In the genomic region with DNA sequence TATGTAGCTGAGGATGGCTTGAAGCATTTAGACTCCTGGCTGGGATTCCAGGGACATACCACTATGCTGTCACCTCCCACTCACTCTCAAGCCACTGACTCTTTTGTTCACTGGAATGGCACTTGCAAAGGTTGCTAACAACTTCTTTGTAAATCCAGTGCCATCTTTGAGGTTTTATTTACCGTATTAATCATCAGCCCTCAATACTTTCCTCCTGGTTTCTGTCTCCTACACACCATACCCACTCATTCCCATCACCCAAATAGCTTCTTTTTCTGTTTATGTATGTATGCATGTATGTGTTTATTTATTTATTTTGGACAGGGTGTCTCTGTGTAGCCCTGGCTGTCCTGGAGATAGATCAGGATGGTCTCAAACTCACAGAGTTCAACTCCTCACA, we compare ENCODE assay signal across 8 mouse cellular contexts. TPM values are rescaled to one million over a fixed set of nuclear protein-coding genes. Genes with fewer than 3 reads are reported as not detected.
A peak's percentile ranks its signal among the peaks of the same experiment; 100 is the strongest.
DNase-seq lines count a peak whose midpoint lies in the region; ATAC-seq and TF ChIP-seq lines count a peak whose summit lies in the region.

No protein-coding gene starts in this region.

- no peak overlapping the region for H3K4me2 ChIP-seq in forebrain, embryonic 16.5 days (ENCODE audit: low read length)
- peak overlapping the region; percentile 52; the same call in 1 of the 2 replicates for H3K4me2 ChIP-seq in neural tube, embryonic 11.5 days (ENCODE audit: low read depth)
- H3K4me2 ChIP-seq in liver, embryonic 13.5 days: peak overlapping the region; percentile 92
- peak overlapping the region; percentile 78 for H3K4me2 ChIP-seq in stomach, postnatal 0 days (replicated peaks; ENCODE audit: low read depth)

- H3K36me3 ChIP-seq in forebrain, embryonic 10.5 days (replicated peaks): no peaks in the 10 kb centered on the region
- no peaks in the 10 kb centered on the region for H3K36me3 ChIP-seq in forebrain, embryonic 16.5 days (ENCODE audit: control insufficient read depth, insufficient read depth)
- no peaks in the 10 kb centered on the region for H3K36me3 ChIP-seq in neural tube, embryonic 11.5 days (ENCODE audit: control insufficient read depth, insufficient read depth, low read length)
- H3K36me3 ChIP-seq in liver, embryonic 13.5 days: no peaks in the 10 kb centered on the region
- no peaks in the 10 kb centered on the region for H3K36me3 ChIP-seq in stomach, postnatal 0 days (ENCODE audit: control insufficient read depth, insufficient read depth, low read length)

- H3K9ac ChIP-seq in forebrain, embryonic 16.5 days (replicated peaks; ENCODE audit: low read depth, low read length): no peak overlapping the region
- no peak overlapping the region for H3K9ac ChIP-seq in neural tube, embryonic 11.5 days (ENCODE audit: low read length)
- H3K9ac ChIP-seq in liver, embryonic 13.5 days: peak overlapping the region; percentile 64; the same call in 1 of the 2 replicates
- H3K9ac ChIP-seq in stomach, postnatal 0 days (ENCODE audit: low read length): no peak overlapping the region

- WGBS in forebrain, embryonic 10.5 days: 77% methylated on average over 1 of the region's 1 CpGs
- 69% methylated on average over 1 of the region's 1 CpGs for WGBS in forebrain, embryonic 16.5 days
- 79% methylated on average over 1 of the region's 1 CpGs for WGBS in neural tube, embryonic 11.5 days
- WGBS in liver, embryonic 13.5 days (ENCODE audit: insufficient replicate concordance): 78% methylated on average over 1 of the region's 1 CpGs
- WGBS in stomach, postnatal 0 days: 67% methylated on average over 1 of the region's 1 CpGs

- no peak for ATAC-seq in forebrain, embryonic 16.5 days
- ATAC-seq in neural tube, embryonic 11.5 days (ENCODE audit: insufficient read depth, low FRiP score, low TSS enrichment): no peak
- no peak for ATAC-seq in liver, embryonic 13.5 days (ENCODE audit: low read depth)
- no peak for ATAC-seq in stomach, postnatal 0 days (ENCODE audit: low FRiP score, low TSS enrichment)

- no peak for TF ChIP-seq CTCF in stomach, postnatal 0 days (IDR thresholded peaks at IDR 0.05; ENCODE audit: low read depth)

- peaks cover 38% of the 10 kb centered on the region for H3K4me1 ChIP-seq in forebrain, embryonic 10.5 days
- peaks cover 7% of the 10 kb centered on the region for H3K4me1 ChIP-seq in forebrain, embryonic 16.5 days (replicated peaks; ENCODE audit: control insufficient read depth, insufficient read depth, low read length)
- peaks cover 6% of the 10 kb centered on the region for H3K4me1 ChIP-seq in neural tube, embryonic 11.5 days (ENCODE audit: control insufficient read depth, insufficient read depth, low read length)
- H3K4me1 ChIP-seq in liver, embryonic 13.5 days (replicated peaks): peaks cover 33% of the 10 kb centered on the region
- peaks cover 4% of the 10 kb centered on the region; the same call in 1 of the 2 replicates for H3K4me1 ChIP-seq in stomach, postnatal 0 days (replicated peaks; ENCODE audit: control insufficient read depth, insufficient read depth)

- TF ChIP-seq EP300 in stomach, postnatal 0 days (optimal IDR thresholded peaks at IDR 0.05): no peak

- H3K27ac ChIP-seq in forebrain, embryonic 10.5 days: no peak overlapping the region
- no peak overlapping the region for H3K27ac ChIP-seq in forebrain, embryonic 16.5 days (ENCODE audit: low read length)
- H3K27ac ChIP-seq in neural tube, embryonic 11.5 days (ENCODE audit: low read depth, low read length): no peak overlapping the region
- H3K27ac ChIP-seq in liver, embryonic 13.5 days: no peak overlapping the region
- H3K27ac ChIP-seq in stomach, postnatal 0 days (replicated peaks): no peak overlapping the region

- no peaks in the 10 kb centered on the region for H3K9me3 ChIP-seq in forebrain, embryonic 10.5 days
- H3K9me3 ChIP-seq in forebrain, embryonic 16.5 days (ENCODE audit: control insufficient read depth, low read length): no peaks in the 10 kb centered on the region
- no peaks in the 10 kb centered on the region for H3K9me3 ChIP-seq in neural tube, embryonic 11.5 days (ENCODE audit: control insufficient read depth, low read length)
- H3K9me3 ChIP-seq in liver, embryonic 13.5 days (replicated peaks): no peaks in the 10 kb centered on the region
- H3K9me3 ChIP-seq in stomach, postnatal 0 days (ENCODE audit: control insufficient read depth, low read length): no peaks in the 10 kb centered on the region

- peaks cover 16% of the 10 kb centered on the region; the same call in 1 of the 2 replicates for H3K27me3 ChIP-seq in forebrain, embryonic 10.5 days (ENCODE audit: poor library complexity, severe bottlenecking)
- H3K27me3 ChIP-seq in forebrain, embryonic 16.5 days (replicated peaks; ENCODE audit: control insufficient read depth, insufficient read depth, low read length): no peaks in the 10 kb centered on the region
- no peaks in the 10 kb centered on the region; the same call in 1 of the 2 replicates for H3K27me3 ChIP-seq in neural tube, embryonic 11.5 days (ENCODE audit: control insufficient read depth, insufficient read depth, low read length)
- 0 out of 2 replicates have a peak, but pooled peaks cover 2% of the 10 kb centered on the region for H3K27me3 ChIP-seq in liver, embryonic 13.5 days
- H3K27me3 ChIP-seq in stomach, postnatal 0 days (ENCODE audit: control insufficient read depth, insufficient read depth, low read length): no peaks in the 10 kb centered on the region

- no peak for DNase-seq in forebrain, embryonic 10.5 days (ENCODE audit: extremely low spot score, low spot score)
- DNase-seq in neural tube, embryonic 11.5 days (ENCODE audit: low spot score): no peak
- DNase-seq in neural tube, embryonic 10.5 days (ENCODE audit: extremely low spot score, low spot score): no peak
- DNase-seq in liver, embryonic 13.5 days: no peak
- no peak for DNase-seq in stomach, postnatal 0 days (ENCODE audit: low spot score)
- no peak for DNase-seq in ovary, postnatal 36 days (ENCODE audit: low spot score)
- no peak for DNase-seq in urinary bladder, postnatal 4 days (ENCODE audit: low spot score in 2 of 2)

- peak overlapping the region; percentile 74 for H3K4me3 ChIP-seq in forebrain, embryonic 10.5 days
- H3K4me3 ChIP-seq in forebrain, embryonic 16.5 days (replicated peaks; ENCODE audit: low read length): no peak overlapping the region
- H3K4me3 ChIP-seq in neural tube, embryonic 11.5 days (ENCODE audit: low read depth, low read length): peak overlapping the region; percentile 59; the same call in 1 of the 2 replicates
- H3K4me3 ChIP-seq in liver, embryonic 13.5 days (replicated peaks): peak overlapping the region; percentile 73
- no peak overlapping the region for H3K4me3 ChIP-seq in stomach, postnatal 0 days (ENCODE audit: low read depth, low read length)

RNA-seq across cellular contexts. Expression of a gene that starts 0.8 kb away (rescaled TPM):
- 7.3 and 7.8 TPM in 2 replicates for polyA plus RNA-seq in forebrain, embryonic 10.5 days (2016; fragmentation: Nextera tagmentation; extraction: Ambion mirVana)
- 5.3 and 6.2 TPM in 2 replicates for polyA plus RNA-seq in forebrain, embryonic 16.5 days (2015; fragmentation: Nextera tagmentation; extraction: Ambion mirVana)
- 6.8 and 6.9 TPM in 2 replicates for polyA plus RNA-seq in neural tube, embryonic 11.5 days (2014; fragmentation: Nextera tagmentation; extraction: Ambion mirVana)
- 3.5 and 3.6 TPM in 2 replicates for polyA plus RNA-seq in liver, embryonic 13.5 days (2015; fragmentation: Nextera tagmentation; extraction: Ambion mirVana)
- 12.9 and 16.3 TPM in 2 replicates for polyA plus RNA-seq in stomach, postnatal 0 days (2015; fragmentation: Nextera tagmentation; extraction: Ambion mirVana)

RNA-seq across cellular contexts. Expression of a gene that starts 0.9 kb away (rescaled TPM):
- 0.15 and 0.53 TPM in 2 replicates for polyA plus RNA-seq in forebrain, embryonic 10.5 days (2016; fragmentation: Nextera tagmentation; extraction: Ambion mirVana)
- polyA plus RNA-seq in forebrain, embryonic 16.5 days (2015; fragmentation: Nextera tagmentation; extraction: Ambion mirVana): 0.65 and 0.68 TPM in 2 replicates
- polyA plus RNA-seq in neural tube, embryonic 11.5 days (2014; fragmentation: Nextera tagmentation; extraction: Ambion mirVana): 0.43 TPM in 1 of 2 replicates, not detected in the other
- not detected in 2 replicates for polyA plus RNA-seq in liver, embryonic 13.5 days (2015; fragmentation: Nextera tagmentation; extraction: Ambion mirVana)
- 0.16 and 0.24 TPM in 2 replicates for polyA plus RNA-seq in stomach, postnatal 0 days (2015; fragmentation: Nextera tagmentation; extraction: Ambion mirVana)

Comparison
In these comparisons a context has a peak if more than half of its experiments do, and no peak if none do; other contexts are left out.
1. H3K4me3 ChIP-seq: peak in forebrain, embryonic 10.5 days (single experiment), neural tube, embryonic 11.5 days (single experiment) and liver, embryonic 13.5 days (single experiment); none in forebrain, embryonic 16.5 days (single experiment) and stomach, postnatal 0 days (single experiment).